In the genomic region with DNA sequence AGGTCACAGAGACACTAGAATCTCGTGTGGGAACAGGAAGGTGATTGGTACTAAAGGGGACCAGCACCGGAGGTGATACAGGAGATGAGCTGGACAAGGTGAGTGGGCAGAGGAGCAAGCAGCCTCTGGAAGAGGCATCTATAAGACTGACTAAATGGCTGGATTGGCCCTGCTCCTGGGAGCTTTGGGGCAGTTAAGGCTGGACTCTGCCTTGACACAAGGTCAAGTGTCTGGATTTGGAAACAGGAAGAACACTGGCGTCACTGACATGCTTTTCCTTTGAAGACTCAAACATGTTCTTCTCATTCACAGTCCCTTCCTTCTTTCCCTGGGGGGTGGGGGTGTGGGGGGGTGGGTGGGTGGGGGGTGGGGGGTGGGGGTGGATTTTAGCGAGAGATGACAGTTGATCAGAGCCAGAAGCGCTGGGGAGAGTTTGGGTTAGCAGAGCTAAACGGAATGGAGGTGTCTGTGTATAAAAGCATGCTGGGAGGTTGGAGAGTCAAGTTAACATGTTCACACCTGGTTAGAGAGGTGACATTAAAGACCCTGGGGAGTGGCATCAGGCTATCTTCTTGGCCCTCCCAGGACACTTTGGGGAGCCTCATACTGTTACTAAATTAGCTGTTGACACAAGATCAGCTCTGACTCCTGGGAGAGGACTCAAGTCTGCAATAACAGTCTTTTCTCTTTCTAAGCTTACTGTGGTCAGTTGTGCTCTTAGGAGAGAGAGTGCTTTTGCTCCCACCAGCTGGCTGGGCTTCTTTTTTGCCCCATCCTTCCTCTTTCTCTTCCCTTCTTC, we compare ENCODE assay signal across 12 mouse cellular contexts. TPM values are rescaled to one million over a fixed set of nuclear protein-coding genes. Genes with fewer than 3 reads are reported as not detected.
DNase-seq lines count a peak whose midpoint lies in the region; ATAC-seq lines count a peak whose summit lies in the region.
"Had no signal": no experiment of that assay in that cellular context is flagged by ENCODE, and none has a peak within 500 bp of the region (broad histone marks: within the 10 kb centered on the region; RNA-seq: fewer than 3 reads in every experiment).

No protein-coding gene starts in this region.

- H3K27me3 ChIP-seq in limb, embryonic 13.5 days = no peaks in the 10 kb centered on the region
- 0 out of 2 replicates have a peak, but pooled peaks cover 6% of the 10 kb centered on the region for H3K27me3 ChIP-seq in limb, embryonic 10.5 days (ENCODE audit: low read depth, poor library complexity, severe bottlenecking)

- peak overlapping the region; percentile 72 for H3K4me2 ChIP-seq in limb, embryonic 13.5 days (replicated peaks)

- H3K4me3 ChIP-seq in limb, embryonic 13.5 days = no peak overlapping the region
- H3K4me3 ChIP-seq in limb, embryonic 10.5 days = no peak overlapping the region

- H3K4me1 ChIP-seq in limb, embryonic 13.5 days = peaks cover 20% of the 10 kb centered on the region
- H3K4me1 ChIP-seq in limb, embryonic 10.5 days = peaks cover 23% of the 10 kb centered on the region

- peak; percentile 49 for DNase-seq in adrenal gland, adult 2 months
- no peak for DNase-seq in adrenal gland, adult 8-10 months
- no peak for DNase-seq in limb, embryonic 10.5 days (ENCODE audit: low spot score)
- DNase-seq in kidney, postnatal 36 days = peak; percentile 33 to 64
- DNase-seq in skeletal muscle tissue, adult 2 months (ENCODE audit: low read depth, low spot score) = peak; percentile 42
- DNase-seq in thymus, postnatal 14 days = no peak
- no peak for DNase-seq in cerebellum, adult 9-11 months
- DNase-seq: cerebellum, postnatal 10 days; retina, postnatal 1 day had no signal

- H3K36me3 ChIP-seq in limb, embryonic 13.5 days = no peaks in the 10 kb centered on the region
- H3K36me3 ChIP-seq in limb, embryonic 10.5 days = no peaks in the 10 kb centered on the region

- no peak overlapping the region for H3K27ac ChIP-seq in limb, embryonic 13.5 days
- H3K27ac ChIP-seq in limb, embryonic 10.5 days = no peak overlapping the region

- WGBS in limb, embryonic 13.5 days = 39% methylated on average over 6 of the region's 6 CpGs
- WGBS in limb, embryonic 10.5 days = 28% methylated on average over 6 of the region's 6 CpGs

- no peak for ATAC-seq in limb, embryonic 13.5 days (ENCODE audit: low FRiP score, low read depth)
- ATAC-seq: midbrain, embryonic 16.5 days; Patski had no signal

- H3K9me3 ChIP-seq in limb, embryonic 13.5 days = no peaks in the 10 kb centered on the region
- H3K9me3 ChIP-seq in limb, embryonic 10.5 days (replicated peaks) = no peaks in the 10 kb centered on the region

- no peak overlapping the region for H3K9ac ChIP-seq in limb, embryonic 13.5 days

RNA-seq across cellular contexts. Expression of gene G0s2, which starts 1.9 kb away (rescaled TPM):
- 100 to 1,000 TPM; 156 to 178 TPM for total RNA-seq in adrenal gland, adult 2 months (2021)
- polyA plus RNA-seq in adrenal gland, adult 2 months (2012; rRNA removed) = 182 and 309 TPM in 2 replicates
- 10 to 100 TPM; 48.8 to 85.1 (median 74.4) TPM for total RNA-seq in adrenal gland, adult 8-10 months (2022)
- polyA plus RNA-seq in limb, embryonic 13.5 days (2015; fragmentation: Nextera tagmentation; extraction: Ambion mirVana) = 18.7 and 19.3 TPM in 2 replicates
- polyA plus RNA-seq in limb, embryonic 10.5 days (2016; fragmentation: Nextera tagmentation; extraction: Ambion mirVana) = 4.6 and 6.3 TPM in 2 replicates
- polyA plus RNA-seq: Patski had no signal

RNA-seq across cellular contexts. Expression of gene Hsd11b1, which starts 7.3 kb away (rescaled TPM):
- 100 to 1,000 TPM; 114 to 135 TPM for total RNA-seq in adrenal gland, adult 2 months (2021)
- 56.4 and 56.8 TPM in 2 replicates for polyA plus RNA-seq in adrenal gland, adult 2 months (2012; rRNA removed)
- 10 to 100 TPM; 58.1 to 94.0 (median 71.6) TPM for total RNA-seq in adrenal gland, adult 8-10 months (2022)
- 0.86 and 1.3 TPM in 2 replicates for polyA plus RNA-seq in limb, embryonic 13.5 days (2015; fragmentation: Nextera tagmentation; extraction: Ambion mirVana)
- not detected in 2 replicates for polyA plus RNA-seq in limb, embryonic 10.5 days (2016; fragmentation: Nextera tagmentation; extraction: Ambion mirVana)

Comparison
In these comparisons a context has a peak if more than half of its experiments do, and no peak if none do; other contexts are left out.
1. DNase-seq: peak in adrenal gland, adult 2 months (single experiment), kidney, postnatal 36 days (2 of 2) and skeletal muscle tissue, adult 2 months (single experiment); none in adrenal gland, adult 8-10 months (single experiment), limb, embryonic 10.5 days (single experiment), thymus, postnatal 14 days (single experiment) and cerebellum, adult 9-11 months (single experiment).
2. RNA of gene Hsd11b1, which starts 7.3 kb away (polyA plus RNA-seq): 56.4 to 56.8 TPM in adrenal gland, adult 2 months; 0.86 to 1.3 TPM in limb, embryonic 13.5 days and not detected in limb, embryonic 10.5 days; every median in the first group is over 10 times any median in the second.